Mouse (Mus musculus) lung, postnatal 0 days (tissue): ENCODE measurements around the gene Cdh13. TPM values are rescaled to one million over a fixed set of nuclear protein-coding genes. Genes with fewer than 3 reads are reported as not detected.

Experiments
- ATAC-seq: fragments of 200-750 bp; cut with Nextera tagmentation; 2 replicates; pipeline ENCODE4 v1.8.0; 2017; ENCODE audit warnings: moderate library complexity
- DNase-seq: peaks from one replicate; pipeline ENCODE4 v3.0.0-alpha.2; 2016; ENCODE audit warnings: low spot score
- H3K27ac ChIP-seq: fragments of 300-500 bp; sonication (generic); 2 replicates; pipeline ENCODE4 v1.5.1; 2014; ENCODE audit warnings: antibody characterized with exemption, mild to moderate bottlenecking, low read length, mixed read lengths
- H3K27me3 ChIP-seq: fragments of 300-500 bp; sonication (generic); replicated peaks from 2 replicates; pipeline ENCODE4 v1.6.1; 2014; ENCODE audit warnings: low read length, mixed read lengths; ENCODE audit not compliant: insufficient read depth
- H3K36me3 ChIP-seq: fragments of 300-500 bp; sonication (generic); 2 replicates; pipeline ENCODE4 v1.6.1; 2014; ENCODE audit warnings: low read length, mixed read lengths; ENCODE audit not compliant: insufficient read depth
- H3K4me1 ChIP-seq: fragments of 300-500 bp; sonication (generic); 2 replicates; pipeline ENCODE4 v1.6.1; 2014; ENCODE audit warnings: antibody characterized with exemption, low read depth, low read length, mixed read lengths; ENCODE audit not compliant: insufficient read depth
- H3K4me2 ChIP-seq: fragments of 300-500 bp; sonication (generic); replicated peaks from 2 replicates; pipeline ENCODE4 v1.6.1; 2014; ENCODE audit warnings: low read depth, mild to moderate bottlenecking, low read length, moderate library complexity, mixed read lengths
- H3K4me3 ChIP-seq: fragments of 300-500 bp; sonication (generic); 2 replicates; pipeline ENCODE4 v1.5.1; 2014; ENCODE audit warnings: low read depth, low read length
- H3K9ac ChIP-seq: fragments of 300-500 bp; sonication (generic); replicated peaks from 2 replicates; pipeline ENCODE4 v1.6.1; 2014; ENCODE audit warnings: low read depth, mild to moderate bottlenecking
- H3K9me3 ChIP-seq: fragments of 300-500 bp; sonication (generic); 2 replicates; pipeline ENCODE4 v1.6.1; 2016; ENCODE audit warnings: low read length, mixed read lengths
- CTCF ChIP-seq: IDR thresholded peaks from 2 replicates; pipeline ENCODE4 v1.5.1; 2016; ENCODE audit warnings: antibody characterized with exemption, mild to moderate bottlenecking
- EP300 ChIP-seq: IDR thresholded peaks from 2 replicates; pipeline ENCODE4 v1.6.1; 2016; ENCODE audit warnings: antibody characterized with exemption, mild to moderate bottlenecking, control low read depth
- WGBS: fragments of 180-500 bp; shearing (Covaris S2); extraction: QIAGEN DNeasy Blood & Tissue Kit; methylation state at CpG from one replicate; pipeline ENCODE4 v1.1.7; 2014; 5-methylcytosine and 5-hydroxymethylcytosine counted together
- polyA plus RNA-seq: library from polyadenylated mRNA; unstranded; fragments of >200 nt; fragmentation: Nextera tagmentation; extraction: Ambion mirVana; gene quantifications from 2 replicates; pipeline ENCODE4 v1.2.1, GENCODE M21; 2015

Cdh13 gene
- polyA plus RNA-seq, 1 experiment from 2014 or later = 8.6 TPM

DNA sequence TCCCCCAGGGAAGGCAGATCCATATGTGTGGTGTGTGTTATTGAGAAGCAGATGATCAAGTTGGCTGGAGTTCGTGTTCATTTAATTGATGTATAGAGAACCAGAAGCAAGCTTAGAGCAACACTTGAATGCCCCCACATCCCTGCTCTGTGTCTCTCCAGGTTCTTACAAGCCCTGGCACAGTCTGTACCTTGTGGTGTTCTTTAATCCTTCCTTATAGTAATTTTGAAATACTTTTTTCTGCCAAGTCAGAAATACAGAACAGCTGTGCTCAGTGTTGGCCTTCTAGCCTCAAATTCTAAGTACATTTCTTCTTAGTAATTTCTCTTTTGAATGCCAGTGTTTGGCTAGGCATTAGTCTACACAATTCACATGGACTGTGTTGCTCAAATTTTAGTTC is 494.8 kb downstream of the Cdh13 start:
- no peak overlapping the region for H3K27ac ChIP-seq
- no peaks in the 10 kb centered on the region for H3K4me1 ChIP-seq
- 63% methylated on average over 1 of the region's 1 CpGs for WGBS
- H3K27me3 ChIP-seq = no peaks in the 10 kb centered on the region
- H3K36me3 ChIP-seq = no peaks in the 10 kb centered on the region
- TF ChIP-seq EP300 = no peak
- no peak for TF ChIP-seq CTCF
- H3K4me3 ChIP-seq = no peak overlapping the region
- H3K9me3 ChIP-seq = no peaks in the 10 kb centered on the region
- no peak for DNase-seq
- H3K9ac ChIP-seq = no peak overlapping the region
- no peak for ATAC-seq
- no peak overlapping the region for H3K4me2 ChIP-seq

DNA sequence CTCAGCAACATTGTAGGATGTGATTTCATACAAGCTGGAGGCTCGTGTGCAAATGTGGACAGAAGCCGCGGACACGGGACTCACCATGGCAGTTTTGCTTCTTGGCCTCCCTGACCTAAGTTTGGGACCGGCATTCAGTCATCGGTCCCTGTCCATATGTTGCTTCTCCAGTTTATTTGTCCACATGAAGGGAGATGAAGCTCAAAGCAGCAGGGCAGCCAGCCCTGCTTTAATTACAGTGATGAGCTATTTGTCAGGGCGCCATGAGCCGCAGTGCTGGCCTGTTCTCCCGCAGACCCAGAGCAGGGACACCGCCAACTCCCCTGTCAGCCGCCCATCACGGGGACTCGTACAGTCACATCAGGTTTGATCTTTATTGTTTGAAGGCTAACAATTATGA is 502.1 kb downstream of the Cdh13 start:
- H3K9ac ChIP-seq = no peak overlapping the region
- TF ChIP-seq CTCF (no peak), EP300 (no peak)
- WGBS = 82% methylated on average over 13 of the region's 13 CpGs
- H3K4me1 ChIP-seq = no peaks in the 10 kb centered on the region
- H3K27ac ChIP-seq = no peak overlapping the region
- H3K27me3 ChIP-seq = no peaks in the 10 kb centered on the region
- DNase-seq (no peak), ATAC-seq (no peak)
- no peaks in the 10 kb centered on the region for H3K36me3 ChIP-seq
- no peak overlapping the region for H3K4me3 ChIP-seq
- H3K9me3 ChIP-seq = no peaks in the 10 kb centered on the region
- H3K4me2 ChIP-seq = no peak overlapping the region

DNA sequence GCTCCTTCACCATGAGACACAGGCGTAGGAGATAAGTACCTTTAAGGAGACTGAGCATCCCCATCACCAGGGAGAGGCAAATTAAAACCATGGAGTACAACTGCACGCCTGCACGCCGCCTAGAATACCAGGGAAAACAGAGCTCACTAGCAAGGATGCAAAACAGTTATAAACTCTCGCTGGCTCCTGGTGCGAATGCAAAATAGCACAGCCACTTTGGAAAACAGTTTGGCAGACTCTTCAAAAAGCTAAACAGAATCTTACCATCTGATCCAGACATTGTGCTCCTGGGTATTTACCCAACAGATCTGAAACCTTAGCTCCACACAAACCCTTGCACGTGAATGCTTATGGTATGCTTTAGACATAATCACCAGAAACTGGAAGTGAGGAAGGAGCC is 506.1 kb downstream of the Cdh13 start:
- H3K27me3 ChIP-seq = no peaks in the 10 kb centered on the region
- H3K4me3 ChIP-seq = no peak overlapping the region
- ATAC-seq (no peak), DNase-seq (no peak)
- H3K27ac ChIP-seq = no peak overlapping the region
- WGBS = 91% methylated on average over 7 of the region's 7 CpGs
- H3K9me3 ChIP-seq = no peaks in the 10 kb centered on the region
- no peak overlapping the region for H3K9ac ChIP-seq
- TF ChIP-seq EP300 = no peak
- TF ChIP-seq CTCF = no peak
- H3K4me2 ChIP-seq = no peak overlapping the region
- no peaks in the 10 kb centered on the region for H3K4me1 ChIP-seq
- H3K36me3 ChIP-seq = no peaks in the 10 kb centered on the region

DNA sequence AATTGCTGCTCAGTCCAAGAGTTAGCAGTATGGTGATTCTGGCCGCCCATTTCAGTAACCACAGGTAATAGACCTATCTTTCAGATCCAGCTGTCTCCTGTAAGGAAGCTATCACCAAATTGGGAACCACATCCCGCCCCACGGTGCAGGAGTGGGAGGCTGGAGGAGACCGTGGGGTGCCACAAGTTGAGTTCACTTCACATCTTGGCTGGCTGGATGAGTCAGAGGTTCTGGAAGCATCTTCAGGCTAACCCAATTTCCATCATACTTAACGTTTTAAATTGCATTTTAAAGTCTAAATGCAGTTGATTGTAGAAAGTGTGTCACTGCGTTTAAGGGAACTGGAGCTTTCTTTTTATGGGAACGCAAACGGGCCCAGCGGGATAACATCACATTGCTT is 511.4 kb downstream of the Cdh13 start:
- 79% methylated on average over 9 of the region's 9 CpGs for WGBS
- H3K27me3 ChIP-seq = no peaks in the 10 kb centered on the region
- no peak overlapping the region for H3K9ac ChIP-seq
- no peak overlapping the region for H3K4me2 ChIP-seq
- ATAC-seq = no peak
- H3K4me1 ChIP-seq = no peaks in the 10 kb centered on the region
- no peak overlapping the region for H3K27ac ChIP-seq
- H3K36me3 ChIP-seq = no peaks in the 10 kb centered on the region
- DNase-seq = no peak
- H3K9me3 ChIP-seq = no peaks in the 10 kb centered on the region
- no peak for TF ChIP-seq CTCF
- TF ChIP-seq EP300 = no peak
- no peak overlapping the region for H3K4me3 ChIP-seq

DNA sequence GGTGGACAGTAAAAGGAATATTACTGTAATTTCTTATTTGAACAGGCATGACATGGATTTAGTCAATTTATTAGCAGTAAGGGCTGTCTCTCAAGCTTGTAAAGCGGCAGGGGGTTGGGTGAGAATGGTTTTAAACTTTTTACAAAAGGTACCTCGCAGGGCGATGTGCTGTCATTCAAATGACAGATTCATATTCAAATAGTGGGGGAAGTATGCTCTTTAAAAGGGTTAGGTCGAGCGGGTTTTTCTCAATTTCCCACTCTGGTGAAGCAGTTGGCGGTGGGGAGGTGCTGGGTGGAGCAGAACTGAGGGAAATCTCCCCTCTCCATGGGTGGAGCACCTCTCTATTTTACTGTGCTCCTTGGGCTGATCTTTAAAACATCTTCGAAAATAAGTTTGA is 513.0 kb downstream of the Cdh13 start:
- Histone ChIP-seq H3K27me3 (no peaks in the 10 kb centered on the region), H3K9me3 (no peaks in the 10 kb centered on the region), H3K36me3 (no peaks in the 10 kb centered on the region), H3K27ac (no peak overlapping the region), H3K4me3 (no peak overlapping the region), H3K4me2 (no peak overlapping the region), H3K4me1 (no peaks in the 10 kb centered on the region), H3K9ac (no peak overlapping the region)
- DNase-seq (no peak), ATAC-seq (no peak)
- no peak for TF ChIP-seq CTCF
- WGBS = 63% methylated on average over 7 of the region's 7 CpGs

DNA sequence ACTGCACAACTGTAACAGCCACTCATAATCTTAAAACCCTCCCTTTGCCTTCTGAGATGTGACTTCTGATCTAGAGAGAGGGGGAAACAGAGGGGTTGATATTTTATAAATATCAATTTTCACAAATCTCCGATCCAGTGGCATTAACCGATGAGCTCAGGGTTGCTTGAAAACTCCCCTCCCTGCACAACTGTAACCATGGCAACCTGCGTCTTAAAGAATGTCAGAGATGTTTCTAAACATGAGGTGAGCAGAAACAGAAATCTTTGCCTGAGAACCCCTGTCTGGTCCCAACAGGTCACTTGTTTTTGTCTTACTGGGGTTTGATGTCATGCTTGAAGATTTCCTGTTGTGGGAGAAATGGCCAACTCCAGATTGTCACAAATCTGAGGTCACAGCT is 513.6 kb downstream of the Cdh13 start:
- H3K4me3 ChIP-seq = no peak overlapping the region
- H3K9ac ChIP-seq = no peak overlapping the region
- no peaks in the 10 kb centered on the region for H3K4me1 ChIP-seq
- TF ChIP-seq CTCF (no peak), EP300 (no peak)
- 75% methylated on average over 3 of the region's 3 CpGs for WGBS
- ATAC-seq (no peak), DNase-seq (no peak)
- H3K27me3 ChIP-seq = no peaks in the 10 kb centered on the region
- H3K9me3 ChIP-seq = no peaks in the 10 kb centered on the region
- H3K27ac ChIP-seq = no peak overlapping the region
- no peaks in the 10 kb centered on the region for H3K36me3 ChIP-seq
- no peak overlapping the region for H3K4me2 ChIP-seq

DNA sequence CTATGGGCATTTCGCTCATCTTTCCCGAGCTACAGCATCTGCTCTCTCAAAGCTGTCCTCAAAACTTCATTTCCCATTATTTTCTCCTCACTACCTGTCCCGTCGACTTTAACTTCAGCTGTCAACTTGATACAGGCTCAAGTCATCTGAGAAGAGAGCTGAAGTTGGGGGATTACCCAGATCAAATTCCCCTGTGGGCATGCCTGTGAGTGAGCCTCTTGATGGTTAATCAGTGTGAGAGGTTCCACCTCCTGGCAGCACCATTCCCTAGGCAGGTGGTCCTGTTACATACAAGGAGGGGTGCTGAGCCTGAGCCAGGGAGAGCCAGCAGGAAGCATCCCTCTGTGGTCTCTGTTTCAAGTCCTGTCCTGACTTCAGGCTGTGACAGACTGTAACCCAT is 519.6 kb downstream of the Cdh13 start:
- Histone ChIP-seq H3K4me1 (no peaks in the 10 kb centered on the region), H3K27ac (no peak overlapping the region), H3K4me3 (no peak overlapping the region), H3K9me3 (no peaks in the 10 kb centered on the region), H3K9ac (no peak overlapping the region), H3K4me2 (no peak overlapping the region), H3K36me3 (no peaks in the 10 kb centered on the region), H3K27me3 (no peaks in the 10 kb centered on the region)
- 69% methylated on average over 4 of the region's 4 CpGs for WGBS
- DNase-seq (no peak), ATAC-seq (no peak)
- TF ChIP-seq CTCF (no peak), EP300 (no peak)
